In genomic region chr1:190159457-190159856, GRCm38 (mm10) we compare ENCODE assay signal across 21 mouse cellular contexts. TPM values are rescaled to one million over a fixed set of nuclear protein-coding genes. Genes with fewer than 3 reads are reported as not detected.
DNase-seq lines count a peak whose midpoint lies in the region; ATAC-seq and TF ChIP-seq lines count a peak whose summit lies in the region.
"Had no signal": no experiment of that assay in that cellular context is flagged by ENCODE, and none has a peak within 500 bp of the region (broad histone marks: within the 10 kb centered on the region; RNA-seq: fewer than 3 reads in every experiment).

No protein-coding gene starts in this region.

- no peak overlapping the region for H3K9ac ChIP-seq in forebrain, embryonic 12.5 days
- H3K9ac ChIP-seq in forebrain, embryonic 15.5 days (replicated peaks) = no peak overlapping the region
- H3K9ac ChIP-seq: embryonic facial prominence, embryonic 15.5 days; heart, embryonic 13.5 days; hindbrain, embryonic 14.5 days had no signal

- no peak overlapping the region for H3K27ac ChIP-seq in forebrain, embryonic 12.5 days
- no peak overlapping the region for H3K27ac ChIP-seq in forebrain, embryonic 15.5 days (replicated peaks)
- H3K27ac ChIP-seq in layer of hippocampus, adult 2 months = peak overlapping the region; percentile 63
- H3K27ac ChIP-seq: embryonic facial prominence, embryonic 15.5 days; gastrocnemius, adult 2 months; heart, embryonic 13.5 days; hindbrain, embryonic 14.5 days had no signal

- H3K36me3 ChIP-seq in forebrain, embryonic 12.5 days (replicated peaks) = peaks cover 12% of the 10 kb centered on the region; the same call in 1 of the 2 replicates
- no peaks in the 10 kb centered on the region for H3K36me3 ChIP-seq in forebrain, embryonic 15.5 days
- H3K36me3 ChIP-seq: embryonic facial prominence, embryonic 15.5 days had no signal

- H3K9me3 ChIP-seq in forebrain, embryonic 12.5 days = no peaks in the 10 kb centered on the region
- no peaks in the 10 kb centered on the region for H3K9me3 ChIP-seq in forebrain, embryonic 15.5 days
- H3K9me3 ChIP-seq: embryonic facial prominence, embryonic 15.5 days; heart, embryonic 13.5 days had no signal

- H3K27me3 ChIP-seq in forebrain, embryonic 12.5 days = peaks cover 27% of the 10 kb centered on the region
- H3K27me3 ChIP-seq in forebrain, embryonic 15.5 days = peaks cover 20% of the 10 kb centered on the region; the same call in 1 of the 2 replicates
- H3K27me3 ChIP-seq: heart, embryonic 13.5 days had no signal

- H3K4me1 ChIP-seq in forebrain, embryonic 12.5 days = peaks cover 33% of the 10 kb centered on the region
- H3K4me1 ChIP-seq in forebrain, embryonic 15.5 days = peaks cover 20% of the 10 kb centered on the region
- H3K4me1 ChIP-seq: embryonic facial prominence, embryonic 15.5 days had no signal

- no peak for TF ChIP-seq POLR2A in brain, embryonic 14.5 days (IDR thresholded peaks at IDR 0.05; ENCODE audit: borderline replicate concordance, extremely low read depth, insufficient read depth, insufficient read length, poor library complexity, severe bottlenecking)

- TF ChIP-seq CTCF in layer of hippocampus, adult 2 months (conservative IDR thresholded peaks at IDR 0.05) = no peak
- no peak for TF ChIP-seq CTCF in brain, embryonic 14.5 days (IDR thresholded peaks at IDR 0.05; ENCODE audit: borderline replicate concordance, extremely low read depth, insufficient read depth, insufficient read length)

- WGBS in forebrain, embryonic 12.5 days = 28% methylated on average over 11 of the region's 11 CpGs
- WGBS in forebrain, embryonic 15.5 days = 26% methylated on average over 11 of the region's 11 CpGs

- H3K4me3 ChIP-seq in forebrain, embryonic 12.5 days (replicated peaks) = no peak overlapping the region
- no peak overlapping the region for H3K4me3 ChIP-seq in forebrain, embryonic 15.5 days
- H3K4me3 ChIP-seq in layer of hippocampus, adult 2 months = no peak overlapping the region; the same call in 1 of the 2 replicates
- H3K4me3 ChIP-seq: embryonic facial prominence, embryonic 15.5 days; erythroblast, embryonic 14.5 days; gastrocnemius, adult 2 months; heart, embryonic 13.5 days had no signal

- DNase-seq in layer of hippocampus, adult 2 months (ENCODE audit: low spot score in 2 of 2) = no peak
- DNase-seq in layer of hippocampus, adult 9-11 months = no peak
- DNase-seq in brain, embryonic 14.5 days (ENCODE audit: low read depth) = peak; percentile 48
- no peak for DNase-seq in thymus, adult 18-20 months
- DNase-seq: adrenal gland, adult 2 months; adrenal gland, postnatal 25 days; cerebellum, adult 2 months; cerebellum, postnatal 10 days; embryo, embryonic 11 days; gastrocnemius, adult 2 months; gastrocnemius, postnatal 25 days; heart, postnatal 36 days had no signal

- no peak overlapping the region for H3K4me2 ChIP-seq in forebrain, embryonic 12.5 days
- no peak overlapping the region for H3K4me2 ChIP-seq in forebrain, embryonic 15.5 days (replicated peaks)
- H3K4me2 ChIP-seq: embryonic facial prominence, embryonic 15.5 days; heart, embryonic 13.5 days; hindbrain, embryonic 14.5 days had no signal

- ATAC-seq in forebrain, embryonic 12.5 days (ENCODE audit: low FRiP score) = peak; percentile 51; the same call in 1 of the 2 replicates
- no peak for ATAC-seq in forebrain, embryonic 15.5 days (replicated peaks)
- ATAC-seq: intestine, embryonic 16.5 days had no signal

RNA-seq across cellular contexts. Expression of gene Prox1, which starts 11.1 kb away (rescaled TPM):
- polyA plus RNA-seq in forebrain, embryonic 12.5 days (2016; fragmentation: Nextera tagmentation; extraction: Ambion mirVana) = 13.4 and 16.3 TPM in 2 replicates
- polyA plus RNA-seq in forebrain, embryonic 15.5 days (2015; fragmentation: Nextera tagmentation; extraction: Ambion mirVana) = 10.1 and 13.1 TPM in 2 replicates
- 100 to 1,000 TPM; 102 to 112 TPM for total RNA-seq in layer of hippocampus, adult 2 months (2021)
- 11.3 and 14.5 TPM in 2 replicates for polyA plus RNA-seq in brain, embryonic 14.5 days (2012; rRNA removed)
- total RNA-seq: common myeloid progenitor, adult 5-6 weeks; granulocyte monocyte progenitor cell, adult 5-6 weeks had no signal
